Mouse (Mus musculus) MEL (cell line): Measurements from ENCODE around the gene Pcsk2.

Experiments used
- CHD1 ChIP-seq: IDR thresholded peaks from 2 replicates; pipeline ENCODE4 v1.6.1; 2012; ENCODE audit warnings: low read depth, mild to moderate bottlenecking, inconsistent platforms, low read length, improper control_type of control experiment
- CTCF ChIP-seq, 3 experiments: IDR thresholded peaks in 2 of 3; conservative IDR thresholded peaks in 1 of 3; 2 replicates each; pipeline ENCODE4 v1.5.1; 2011 to 2012; ENCODE audit warnings: low read length in 3 of 3, low read depth in 2 of 3, mild to moderate bottlenecking in 2 of 3, improper control_type of control experiment in 1 of 3, inconsistent platforms in 1 of 3, mixed read lengths in 1 of 3, moderate library complexity in 1 of 3; ENCODE audit not compliant: control insufficient read depth in 1 of 3, insufficient read depth in 1 of 3, poor library complexity in 1 of 3, severe bottlenecking in 1 of 3
- ELF1 ChIP-seq: IDR thresholded peaks from 2 replicates; pipeline ENCODE4 v1.6.1; 2014; ENCODE audit warnings: low read depth, mild to moderate bottlenecking, inconsistent platforms, low read length, improper control_type of control experiment, moderate library complexity
- EP300 ChIP-seq, 2 experiments: IDR thresholded peaks; 2 replicates each; pipeline ENCODE4 v1.6.1; 2011; ENCODE audit warnings: improper control_type of control experiment in 2 of 2, low read length in 2 of 2, low read depth in 1 of 2, mild to moderate bottlenecking in 1 of 2
- JUND ChIP-seq: IDR thresholded peaks from 2 replicates; pipeline ENCODE4 v1.6.1; 2011; ENCODE audit warnings: low read depth, mild to moderate bottlenecking, improper control_type of control experiment, low read length
- KAT2A ChIP-seq: conservative IDR thresholded peaks from 2 replicates; pipeline ENCODE4 v1.6.1; 2012; ENCODE audit warnings: low read depth, low read length, improper control_type of control experiment, inconsistent platforms
- POLR2A ChIP-seq, 2 experiments: IDR thresholded peaks; 2 replicates each; pipeline ENCODE4 v1.6.1; 2011 to 2012; ENCODE audit warnings: low read length in 2 of 2, mild to moderate bottlenecking in 2 of 2, control low read depth in 1 of 2, improper control_type of control experiment in 1 of 2, low read depth in 1 of 2, moderate library complexity in 1 of 2; ENCODE audit not compliant: control insufficient read depth in 1 of 2, insufficient read depth in 1 of 2, poor library complexity in 1 of 2
- SMC3 ChIP-seq: IDR thresholded peaks from 2 replicates; pipeline ENCODE4 v1.6.1; 2011; ENCODE audit warnings: low read depth, low read length, improper control_type of control experiment
- TCF12 ChIP-seq: IDR thresholded peaks from 2 replicates; pipeline ENCODE4 v1.6.1; 2014; ENCODE audit warnings: low read depth, mild to moderate bottlenecking, inconsistent platforms, low read length, improper control_type of control experiment, moderate library complexity
- USF1 ChIP-seq: IDR thresholded peaks from 2 replicates; pipeline ENCODE4 v1.6.1; 2014; ENCODE audit warnings: low read depth, mild to moderate bottlenecking, inconsistent platforms, low read length, improper control_type of control experiment, moderate library complexity
- ZNF384 ChIP-seq: IDR thresholded peaks from 2 replicates; pipeline ENCODE4 v1.6.1; 2012; ENCODE audit warnings: low read depth, mild to moderate bottlenecking, inconsistent platforms, low read length, improper control_type of control experiment

GRCm38 (mm10) chr2:143862484-143863231 lies 316.7 kb downstream of the Pcsk2 start, which contains the start of gene Bfsp1:
- TF ChIP-seq CTCF (IDR thresholded peaks at IDR 0.05 in 2 of 3, conservative IDR thresholded peaks at IDR 0.05 in 1 of 3; ENCODE audit: control insufficient read depth in 1 of 3, insufficient read depth in 1 of 3, low read depth in 2 of 3, low read length in 3 of 3, poor library complexity in 1 of 3, severe bottlenecking in 1 of 3): no peak
- TF ChIP-seq EP300 (IDR thresholded peaks at IDR 0.05; ENCODE audit: low read depth in 1 of 2, low read length in 2 of 2): no peak
- TF ChIP-seq JUND: no peak
- TF ChIP-seq TCF12: no peak
- no peak for TF ChIP-seq CHD1
- no peak for TF ChIP-seq USF1
- no peak for TF ChIP-seq ELF1
- TF ChIP-seq POLR2A (IDR thresholded peaks at IDR 0.05; ENCODE audit: control insufficient read depth in 1 of 2, insufficient read depth in 1 of 2, low read depth in 1 of 2, low read length in 2 of 2, poor library complexity in 1 of 2): no peak
- no peak for TF ChIP-seq SMC3
- no peak for TF ChIP-seq KAT2A
- no peak for TF ChIP-seq ZNF384
